Mouse (Mus musculus) midbrain, embryonic 13.5 days (tissue): ENCODE results near the gene Cdkal1. TPM values are rescaled to one million over a fixed set of nuclear protein-coding genes. Genes with fewer than 3 reads are reported as not detected.

Source experiments
- ATAC-seq: fragments of 200-750 bp; cut with Nextera tagmentation; 2 replicates; pipeline ENCODE4 v1.8.0; 2017; ENCODE audit warnings: mild to moderate bottlenecking, moderate TSS enrichment, moderate library complexity
- H3K27ac ChIP-seq: fragments of 300-500 bp; sonication (generic); 2 replicates; pipeline ENCODE4 v1.5.1; 2015; ENCODE audit warnings: inconsistent platforms, mild to moderate bottlenecking, moderate library complexity
- H3K27me3 ChIP-seq: fragments of 300-500 bp; sonication (generic); 2 replicates; pipeline ENCODE4 v1.6.1; 2015; ENCODE audit warnings: mild to moderate bottlenecking, inconsistent platforms
- H3K36me3 ChIP-seq: fragments of 300-500 bp; sonication (generic); 2 replicates; pipeline ENCODE4 v1.6.1; 2015; ENCODE audit warnings: mild to moderate bottlenecking, inconsistent platforms
- H3K4me1 ChIP-seq: fragments of 300-500 bp; sonication (generic); replicated peaks from 2 replicates; pipeline ENCODE4 v1.6.1; 2015; ENCODE audit warnings: inconsistent platforms
- H3K4me2 ChIP-seq: fragments of 300-500 bp; sonication (generic); replicated peaks from 2 replicates; pipeline ENCODE4 v1.6.1; 2015; ENCODE audit warnings: moderate library complexity, mild to moderate bottlenecking, inconsistent platforms
- H3K4me3 ChIP-seq: fragments of 300-500 bp; sonication (generic); replicated peaks from 2 replicates; pipeline ENCODE4 v1.5.1; 2015; ENCODE audit warnings: mild to moderate bottlenecking, inconsistent platforms
- H3K9ac ChIP-seq: fragments of 300-500 bp; sonication (generic); replicated peaks from 2 replicates; pipeline ENCODE4 v1.6.1; 2015; ENCODE audit warnings: mild to moderate bottlenecking, inconsistent platforms
- H3K9me3 ChIP-seq: fragments of 300-500 bp; sonication (generic); 2 replicates; pipeline ENCODE4 v1.6.1; 2016; ENCODE audit warnings: mild to moderate bottlenecking, inconsistent platforms
- WGBS: fragments of 180-500 bp; shearing (Covaris S2); methylation state at CpG from one replicate; pipeline ENCODE4 v1.1.7; 2015; 5-methylcytosine and 5-hydroxymethylcytosine counted together
- polyA plus RNA-seq: library from polyadenylated mRNA; unstranded; fragments of >200 nt; fragmentation: Nextera tagmentation; extraction: Ambion mirVana; gene quantifications from 2 replicates; pipeline ENCODE4 v1.2.1, GENCODE M21; 2015

The Cdkal1 gene
- polyA plus RNA-seq, 1 experiment from 2014 or later, result 21.8 TPM

DNA sequence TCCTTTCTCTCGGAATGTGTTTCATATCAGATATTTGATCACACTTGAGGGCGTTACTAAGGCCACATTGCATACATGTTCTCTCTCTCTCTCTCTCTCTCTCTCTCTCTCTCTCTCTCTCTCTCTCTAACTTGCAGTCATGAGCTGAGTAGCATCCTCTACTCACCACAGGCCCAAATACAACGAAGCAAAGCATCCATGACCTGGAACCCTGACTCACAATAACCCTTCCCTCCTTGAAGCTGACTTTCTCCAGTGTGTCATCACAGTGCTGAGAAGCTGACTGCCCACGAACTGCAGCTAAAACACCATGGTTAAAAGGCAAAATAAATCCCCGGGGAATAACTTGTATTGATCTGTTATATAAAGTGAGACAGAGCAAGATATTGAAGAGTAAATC is 76.4 kb downstream of the Cdkal1 start:
- no peak for ATAC-seq
- H3K27ac ChIP-seq, result no peak overlapping the region
- H3K9me3 ChIP-seq, result no peaks in the 10 kb centered on the region
- 70% methylated on average over 5 of the region's 5 CpGs for WGBS
- no peak overlapping the region for H3K4me3 ChIP-seq
- H3K9ac ChIP-seq, result no peak overlapping the region
- no peaks in the 10 kb centered on the region for H3K27me3 ChIP-seq
- H3K4me2 ChIP-seq, result no peak overlapping the region
- H3K4me1 ChIP-seq, result no peaks in the 10 kb centered on the region; the same call in 1 of the 2 replicates
- H3K36me3 ChIP-seq, result no peaks in the 10 kb centered on the region

DNA sequence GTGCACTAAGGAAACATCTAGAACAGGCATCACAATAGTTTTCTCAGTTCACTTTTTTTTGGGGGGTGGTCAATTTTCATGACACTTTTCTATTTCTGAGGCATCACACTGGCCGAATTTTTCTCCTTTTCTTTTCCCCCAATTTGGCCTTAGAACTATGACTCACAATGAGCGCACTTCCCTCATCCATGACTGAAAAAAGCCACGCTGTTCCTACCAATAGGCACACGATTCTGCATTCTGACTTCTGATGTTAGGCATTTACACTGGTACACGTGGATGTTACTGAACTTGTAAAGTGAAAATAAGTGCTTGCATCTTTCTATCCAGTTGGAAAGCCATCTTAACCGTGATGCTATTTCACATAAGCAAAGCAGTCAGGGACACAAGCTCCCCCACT is 77.3 kb downstream of the Cdkal1 start:
- Histone ChIP-seq H3K36me3 (no peaks in the 10 kb centered on the region), H3K27ac (no peak overlapping the region), H3K9ac (no peak overlapping the region), H3K9me3 (no peaks in the 10 kb centered on the region), H3K4me1 (no peaks in the 10 kb centered on the region; the same call in 1 of the 2 replicates), H3K4me2 (no peak overlapping the region), H3K4me3 (no peak overlapping the region), H3K27me3 (no peaks in the 10 kb centered on the region)
- ATAC-seq, result no peak
- WGBS, result 95% methylated on average over 6 of the region's 6 CpGs

DNA sequence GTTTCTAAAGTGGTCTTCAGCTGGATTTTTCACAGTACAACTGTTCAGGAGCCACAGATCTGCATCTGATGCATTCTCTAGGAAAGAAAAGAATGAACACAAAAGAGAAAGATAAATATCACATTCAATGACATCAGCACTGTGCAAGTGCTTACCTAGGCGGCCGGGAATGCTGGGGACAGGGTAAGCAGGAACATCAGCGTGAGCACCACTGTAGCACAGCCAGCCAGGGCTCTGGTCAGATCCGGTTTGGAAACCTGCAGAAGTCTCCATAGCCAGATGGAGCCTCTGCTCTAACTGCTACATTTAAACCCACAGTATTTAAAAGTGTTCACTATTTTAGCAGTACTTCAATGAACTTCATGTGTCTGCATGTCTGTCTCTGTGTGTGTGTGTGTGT is 78.2 kb downstream of the Cdkal1 start:
- no peak for ATAC-seq
- Histone ChIP-seq H3K27ac (no peak overlapping the region), H3K4me1 (no peaks in the 10 kb centered on the region; the same call in 1 of the 2 replicates), H3K9me3 (no peaks in the 10 kb centered on the region), H3K9ac (no peak overlapping the region), H3K27me3 (no peaks in the 10 kb centered on the region), H3K4me2 (no peak overlapping the region), H3K36me3 (no peaks in the 10 kb centered on the region), H3K4me3 (no peak overlapping the region)
- WGBS, result 89% methylated on average over 4 of the region's 4 CpGs

DNA sequence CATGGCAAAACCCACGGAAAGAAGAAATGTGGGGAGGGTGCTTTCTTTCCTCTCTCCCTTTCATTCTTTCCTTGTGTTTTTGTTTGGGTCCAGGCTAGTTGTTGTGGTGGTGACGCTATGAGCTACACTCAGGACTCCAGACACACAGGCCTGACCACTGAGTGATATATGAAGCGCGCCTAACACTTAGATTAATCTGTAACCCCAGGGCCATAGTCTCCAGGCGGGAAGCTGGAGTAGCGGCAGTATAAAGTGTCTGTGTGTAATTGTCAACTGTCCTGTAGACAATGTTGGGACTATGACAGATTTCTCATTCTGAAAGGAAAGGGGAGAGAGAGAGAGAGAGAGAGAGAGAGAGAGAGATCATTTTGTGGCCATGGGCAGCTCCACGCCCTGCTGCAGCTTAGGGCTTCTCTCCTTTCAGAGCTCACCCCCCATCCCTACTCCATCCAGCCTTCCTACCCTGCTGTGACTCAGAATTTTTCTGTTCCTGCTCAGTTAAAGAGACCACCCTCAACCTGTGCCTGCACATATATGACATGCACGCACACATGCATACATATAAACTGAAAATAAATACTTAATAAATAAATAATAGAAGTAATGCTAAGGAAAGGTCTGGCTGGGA is 79.8 kb downstream of the Cdkal1 start:
- Histone ChIP-seq H3K27me3 (no peaks in the 10 kb centered on the region), H3K4me1 (no peaks in the 10 kb centered on the region; the same call in 1 of the 2 replicates), H3K4me2 (no peak overlapping the region), H3K4me3 (no peak overlapping the region), H3K9ac (no peak overlapping the region), H3K27ac (no peak overlapping the region), H3K9me3 (no peaks in the 10 kb centered on the region), H3K36me3 (no peaks in the 10 kb centered on the region)
- 0 out of 2 replicates have a peak, but pooled peaks have one; percentile 55 for ATAC-seq
- 69% methylated on average over 8 of the region's 8 CpGs for WGBS

DNA sequence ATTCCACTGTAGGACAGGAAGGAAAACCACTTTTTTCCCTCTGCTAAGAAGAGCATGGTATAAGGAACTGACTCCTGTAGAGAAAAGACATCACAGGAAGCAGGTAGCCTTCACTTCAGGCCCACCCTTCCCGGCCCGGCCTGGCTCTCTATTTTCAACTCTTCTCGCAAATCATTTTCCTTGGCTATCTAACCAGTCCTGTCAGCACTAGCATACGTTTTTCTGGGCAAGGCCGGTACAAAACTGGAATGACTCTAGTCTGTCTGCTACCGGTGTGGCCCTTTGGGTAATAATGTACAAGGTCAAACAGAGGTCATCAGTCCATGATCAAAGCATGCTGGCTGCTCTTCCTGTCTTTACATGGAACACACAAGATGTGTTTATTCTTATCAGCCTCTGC is 81.9 kb downstream of the Cdkal1 start:
- 80% methylated on average over 6 of the region's 6 CpGs for whole genome bisulfite sequencing
- no peaks in the 10 kb centered on the region for H3K27me3 ChIP-seq
- H3K36me3 ChIP-seq, result no peaks in the 10 kb centered on the region
- no peak overlapping the region for H3K4me3 ChIP-seq
- H3K4me1 ChIP-seq, result peaks cover 16% of the 10 kb centered on the region
- no peaks in the 10 kb centered on the region for H3K9me3 ChIP-seq
- no peak for ATAC-seq
- no peak overlapping the region for H3K4me2 ChIP-seq
- no peak overlapping the region for H3K9ac ChIP-seq
- H3K27ac ChIP-seq, result no peak overlapping the region

DNA sequence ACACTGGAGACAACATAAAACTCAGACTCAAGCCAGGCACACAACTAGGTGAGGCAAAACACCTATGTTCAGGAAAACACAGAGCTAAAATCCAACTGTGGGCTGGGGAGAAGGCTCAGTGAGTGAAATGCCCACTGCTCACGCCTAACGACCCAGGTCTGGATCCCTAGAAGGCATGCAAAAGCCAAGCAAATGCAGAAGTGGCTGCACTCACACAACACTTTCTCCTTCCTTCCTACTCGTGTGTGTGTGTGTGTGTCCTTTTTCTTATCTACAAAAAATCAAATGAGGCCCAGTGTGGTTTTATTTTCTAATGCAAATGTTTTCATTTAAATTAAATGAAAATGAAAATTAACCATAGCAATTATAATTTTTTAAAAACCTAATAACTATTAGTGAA is 82.5 kb downstream of the Cdkal1 start:
- Histone ChIP-seq H3K36me3 (no peaks in the 10 kb centered on the region), H3K9ac (no peak overlapping the region), H3K4me3 (no peak overlapping the region), H3K4me2 (no peak overlapping the region), H3K27me3 (no peaks in the 10 kb centered on the region), H3K9me3 (no peaks in the 10 kb centered on the region), H3K4me1 (peaks cover 16% of the 10 kb centered on the region), H3K27ac (no peak overlapping the region)
- 66% methylated on average over 3 of the region's 3 CpGs for whole genome bisulfite sequencing
- no peak for ATAC-seq

DNA sequence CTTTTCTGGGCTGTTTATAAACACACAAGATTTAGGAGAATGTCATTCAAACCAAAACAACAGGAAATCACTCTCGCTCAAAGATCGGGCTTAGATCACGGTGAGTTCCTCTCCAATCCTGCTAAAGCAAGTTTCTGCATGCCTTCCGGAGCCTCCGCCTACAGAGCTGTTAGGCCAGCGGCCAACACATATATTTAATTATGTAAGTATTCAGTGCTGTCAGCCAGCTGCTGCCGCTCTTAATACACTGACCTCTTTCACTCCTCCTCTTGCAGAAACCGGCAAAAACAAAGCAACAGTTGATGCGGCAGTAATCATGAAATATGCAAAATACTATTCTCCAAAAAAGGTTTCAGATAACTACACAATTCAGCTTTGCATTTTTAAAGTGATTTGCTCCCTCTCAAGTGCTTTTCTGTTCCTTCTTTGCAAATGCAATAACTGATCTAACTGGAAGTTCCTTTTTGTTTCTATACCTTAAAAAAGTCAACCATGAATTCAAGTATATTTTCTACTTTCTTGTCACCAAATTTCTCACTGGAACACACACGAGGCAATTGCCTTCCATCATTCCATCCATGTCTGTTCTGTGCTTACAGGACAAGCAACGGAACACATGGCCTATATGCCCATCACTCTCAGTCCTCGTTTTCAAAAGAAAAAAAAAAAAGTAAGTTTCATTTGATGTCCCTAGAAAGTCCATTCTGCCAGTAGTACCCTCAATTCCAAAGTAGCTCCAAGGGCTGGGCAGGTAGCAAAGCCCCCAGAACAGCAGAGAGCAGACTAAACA is 85.6 kb downstream of the Cdkal1 start:
- Histone ChIP-seq H3K4me1 (peaks cover 22% of the 10 kb centered on the region), H3K9me3 (no peaks in the 10 kb centered on the region), H3K9ac (no peak overlapping the region), H3K4me2 (no peak overlapping the region), H3K27me3 (no peaks in the 10 kb centered on the region), H3K27ac (0 out of 2 replicates have a peak overlapping the region, but pooled peaks have one; percentile 30), H3K4me3 (no peak overlapping the region), H3K36me3 (no peaks in the 10 kb centered on the region)
- 26% methylated on average over 12 of the region's 12 CpGs for WGBS
- peak; percentile 89 for ATAC-seq

DNA sequence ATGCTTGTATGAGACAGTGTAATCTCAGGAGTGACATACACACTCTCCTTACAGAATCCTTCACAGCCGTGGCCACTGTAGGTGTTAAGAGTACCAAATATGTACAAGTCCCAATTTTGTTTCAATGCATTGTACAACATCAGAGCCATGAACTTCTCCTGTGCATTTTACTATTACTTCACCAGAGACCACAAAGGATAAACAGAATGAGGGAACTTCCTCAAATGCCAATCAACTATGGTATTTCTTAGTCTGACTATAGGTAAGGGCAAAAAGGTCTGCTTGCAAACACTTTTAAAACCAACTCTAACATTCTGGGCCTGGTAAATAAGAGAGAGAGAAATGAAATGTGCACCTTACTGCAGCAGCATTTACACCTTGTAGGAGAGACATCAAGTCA is 87.4 kb downstream of the Cdkal1 start:
- H3K4me2 ChIP-seq, result no peak overlapping the region
- H3K4me3 ChIP-seq, result no peak overlapping the region
- 88% methylated on average over 1 of the region's 1 CpGs for WGBS

DNA sequence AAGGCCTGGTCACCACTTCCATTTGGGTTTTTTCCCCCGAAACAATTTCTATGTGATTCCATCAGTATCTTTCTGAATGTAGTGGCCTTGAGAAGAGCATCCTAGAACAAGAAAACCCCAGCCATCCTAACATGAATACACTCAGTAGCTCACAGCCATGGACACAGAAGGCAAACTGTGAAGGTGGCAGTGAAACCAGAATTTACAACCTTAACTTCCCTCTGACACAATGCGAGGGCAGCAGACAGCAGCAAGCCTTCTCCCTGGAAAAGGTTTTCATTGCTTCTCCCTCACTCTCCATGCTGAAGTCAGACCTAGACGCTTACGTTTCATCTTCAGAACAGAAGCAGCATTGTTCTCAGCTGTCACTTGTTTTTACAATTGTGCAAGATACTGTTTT is 87.9 kb downstream of the Cdkal1 start:
- H3K4me2 ChIP-seq, result no peak overlapping the region
- H3K27ac ChIP-seq, result no peak overlapping the region
- ATAC-seq, result no peak
- no peak overlapping the region for H3K9ac ChIP-seq
- no peaks in the 10 kb centered on the region for H3K27me3 ChIP-seq
- H3K4me1 ChIP-seq, result peaks cover 22% of the 10 kb centered on the region
- no peaks in the 10 kb centered on the region for H3K9me3 ChIP-seq
- WGBS, result 78% methylated on average over 4 of the region's 4 CpGs
- H3K36me3 ChIP-seq, result no peaks in the 10 kb centered on the region
- no peak overlapping the region for H3K4me3 ChIP-seq

More for the DNA sequence above, 87.4 kb downstream of the Cdkal1 start:
- Histone ChIP-seq H3K27ac (no peak overlapping the region), H3K4me1 (peaks cover 22% of the 10 kb centered on the region), H3K27me3 (no peaks in the 10 kb centered on the region), H3K9ac (no peak overlapping the region), H3K36me3 (no peaks in the 10 kb centered on the region), H3K9me3 (no peaks in the 10 kb centered on the region)
- ATAC-seq, result no peak

DNA sequence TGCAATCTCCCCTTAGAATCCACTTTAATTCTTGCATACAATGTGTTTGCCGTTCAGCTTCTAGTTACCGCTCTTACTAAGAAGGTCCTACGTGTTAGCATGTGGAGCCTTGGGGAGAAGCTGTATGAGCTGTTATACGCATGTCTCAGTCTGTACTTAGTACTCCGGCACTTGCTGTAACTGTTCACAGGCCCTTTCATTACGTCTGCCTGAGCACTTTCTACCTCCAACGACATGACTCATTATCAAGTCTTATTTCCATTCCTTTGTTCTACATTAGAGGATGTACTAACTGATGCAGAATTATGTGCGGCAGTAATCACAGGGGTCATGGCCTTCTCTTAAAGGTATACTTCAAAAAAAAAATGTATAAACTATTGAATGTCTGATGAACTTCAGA is 89.1 kb downstream of the Cdkal1 start:
- Histone ChIP-seq H3K4me3 (no peak overlapping the region), H3K27me3 (no peaks in the 10 kb centered on the region), H3K9me3 (no peaks in the 10 kb centered on the region), H3K36me3 (no peaks in the 10 kb centered on the region), H3K27ac (no peak overlapping the region), H3K9ac (no peak overlapping the region), H3K4me2 (no peak overlapping the region), H3K4me1 (peaks cover 22% of the 10 kb centered on the region)
- ATAC-seq, result no peak
- WGBS, result 67% methylated on average over 8 of the region's 8 CpGs

DNA sequence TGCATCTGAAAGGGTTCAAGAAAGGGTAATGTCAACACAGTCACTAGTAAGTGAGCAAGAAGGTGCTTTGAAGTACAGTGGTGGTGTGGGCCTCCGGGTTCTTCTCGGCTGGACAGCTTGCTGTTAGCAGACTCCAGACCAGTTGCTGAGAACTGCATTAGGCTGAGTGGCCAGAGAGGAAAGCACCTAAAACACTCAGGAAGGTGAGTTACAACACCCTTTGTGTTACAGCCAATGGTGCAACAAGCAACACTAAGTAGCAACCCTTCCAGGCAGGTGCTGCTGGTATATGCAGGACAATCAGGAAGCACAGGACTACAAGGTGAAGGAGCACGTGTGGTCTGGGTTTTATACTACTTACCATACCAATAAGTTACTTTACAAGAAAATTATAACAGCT is 90.2 kb downstream of the Cdkal1 start:
- 88% methylated on average over 3 of the region's 3 CpGs for WGBS
- Histone ChIP-seq H3K36me3 (no peaks in the 10 kb centered on the region), H3K9ac (no peak overlapping the region), H3K27ac (no peak overlapping the region), H3K9me3 (no peaks in the 10 kb centered on the region), H3K27me3 (no peaks in the 10 kb centered on the region), H3K4me1 (peaks cover 23% of the 10 kb centered on the region), H3K4me2 (no peak overlapping the region), H3K4me3 (no peak overlapping the region)
- no peak for ATAC-seq

DNA sequence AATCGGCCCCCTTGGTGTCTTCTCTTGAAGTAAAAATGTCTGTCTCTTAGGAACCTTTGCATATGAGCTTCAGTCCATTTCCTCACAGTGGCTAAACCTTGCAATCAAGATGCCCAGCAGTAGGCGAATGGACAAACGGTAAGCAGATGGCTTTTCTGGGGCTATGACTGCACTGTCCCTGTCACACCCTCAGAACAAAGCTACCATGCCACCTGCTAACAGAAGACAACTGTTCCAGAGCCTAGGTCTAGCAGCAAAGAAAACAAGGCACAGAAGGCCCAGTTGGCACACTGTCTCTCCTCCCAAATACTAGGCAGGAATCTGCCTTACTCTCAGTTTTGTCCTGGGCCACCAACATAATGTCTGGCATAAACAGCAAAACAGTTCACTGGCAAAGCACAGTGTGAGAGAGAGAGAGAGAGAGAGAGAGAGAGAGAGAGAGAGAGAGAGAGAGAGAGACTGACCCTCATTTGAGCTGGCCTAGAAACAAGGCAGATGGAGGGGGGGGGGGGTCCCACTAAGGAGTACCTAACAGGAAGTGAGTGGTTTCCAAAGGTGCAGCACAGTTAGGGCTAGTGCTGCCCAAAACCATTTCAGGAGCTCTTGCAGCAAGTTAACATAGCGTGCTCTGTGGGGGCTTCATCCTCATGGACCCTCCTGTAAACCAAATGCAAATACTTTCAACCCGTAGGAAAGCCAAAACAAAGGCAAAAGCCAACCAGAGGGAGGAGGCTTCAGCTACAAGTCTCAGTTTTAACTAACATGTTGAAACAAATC is 95.6 kb downstream of the Cdkal1 start:
- Histone ChIP-seq H3K4me2 (no peak overlapping the region), H3K36me3 (no peaks in the 10 kb centered on the region), H3K27ac (no peak overlapping the region), H3K27me3 (no peaks in the 10 kb centered on the region), H3K9me3 (no peaks in the 10 kb centered on the region), H3K4me1 (peaks cover 19% of the 10 kb centered on the region), H3K4me3 (no peak overlapping the region), H3K9ac (no peak overlapping the region)
- ATAC-seq, result no peak
- 82% methylated on average over 5 of the region's 5 CpGs for WGBS
